Mouse (Mus musculus) right cerebral cortex, postnatal 10 days (tissue): ENCODE results near the gene Hormad2.

Experiments
- DNase-seq, 2 experiments: peaks; one replicate each; pipeline ENCODE4 v3.0.0; 2021; ENCODE audit warnings: low spot score in 2 of 2

Gene Hormad2

DNA sequence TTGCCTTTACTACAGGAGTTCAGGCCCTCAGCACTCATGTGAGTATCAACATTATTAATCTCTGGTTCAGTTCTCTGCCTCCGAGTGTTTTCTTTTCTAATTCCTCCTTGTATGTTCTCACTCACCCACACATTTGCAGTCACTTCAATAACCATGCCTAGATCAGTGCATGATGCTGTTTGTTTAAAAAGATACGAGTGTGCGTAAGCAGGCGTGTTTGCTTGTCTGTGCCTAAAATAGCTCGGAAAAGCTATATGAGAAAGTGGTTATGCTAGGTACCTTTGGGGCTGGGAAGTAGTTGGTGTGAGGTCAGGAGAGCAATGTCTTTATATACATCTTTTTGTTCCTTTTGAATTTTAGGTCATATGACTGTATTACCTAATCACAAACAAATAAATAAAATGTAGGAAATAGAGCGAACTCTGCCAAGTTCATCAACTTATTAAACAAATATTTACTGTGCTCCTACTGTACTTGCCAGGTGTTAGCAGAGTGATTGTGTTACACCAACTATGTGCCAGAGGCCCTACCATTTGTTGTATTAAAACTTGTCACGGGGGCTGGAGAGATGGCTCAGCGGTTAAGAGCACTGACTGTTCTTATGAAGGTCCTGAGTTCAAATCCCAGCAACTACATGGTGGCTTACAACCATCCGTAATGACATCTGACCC, 100.7 kb downstream of the Hormad2 start:
- no peak for DNase-seq

DNA sequence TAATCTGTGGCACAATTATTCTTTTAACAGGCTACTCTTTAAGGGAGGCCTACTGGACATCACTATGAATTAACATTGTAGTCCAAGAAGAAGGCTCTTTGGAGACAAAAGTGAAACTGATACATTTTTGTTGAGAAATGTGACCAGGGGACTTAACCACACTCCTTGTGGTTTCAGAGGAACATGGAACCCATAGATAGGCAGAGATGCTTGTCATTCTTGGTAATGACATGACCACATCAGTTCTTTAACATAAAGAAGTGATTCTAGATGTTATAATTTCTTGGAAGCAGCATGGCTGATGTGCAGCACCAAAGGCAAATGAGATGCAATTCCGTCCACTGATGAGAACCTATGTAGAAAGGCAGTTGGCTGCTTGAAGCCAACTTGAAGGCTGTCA, 101.6 kb downstream of the Hormad2 start:
- DNase-seq, result no peak

DNA sequence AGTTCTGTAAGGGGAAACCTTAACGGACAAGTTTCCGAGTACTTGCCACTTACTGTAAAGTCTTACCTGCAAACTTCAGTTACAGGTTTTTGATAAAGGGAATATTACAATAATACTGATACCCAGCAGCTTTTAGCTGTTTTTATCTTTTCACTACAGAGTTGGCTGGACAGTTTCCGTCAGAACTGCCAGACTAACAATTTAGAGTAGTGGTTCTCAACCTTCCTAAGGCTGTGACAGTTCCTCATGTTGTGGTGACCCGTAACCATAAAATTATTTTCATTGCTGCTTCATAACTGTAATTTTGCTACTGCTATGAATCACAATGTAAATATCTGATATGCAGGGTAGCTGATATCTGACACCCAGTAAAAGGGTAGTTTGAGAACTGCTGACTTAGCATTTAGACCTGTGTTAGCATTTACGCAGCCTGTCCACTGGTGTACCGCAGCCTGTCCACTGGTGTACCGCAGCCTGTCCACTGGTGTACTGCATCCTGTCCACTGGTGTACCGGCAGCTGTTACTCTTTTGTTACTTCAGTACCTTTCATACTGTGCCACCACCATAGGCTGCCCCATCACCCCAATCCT, 104.1 kb downstream of the Hormad2 start:
- DNase-seq, result no peak

DNA sequence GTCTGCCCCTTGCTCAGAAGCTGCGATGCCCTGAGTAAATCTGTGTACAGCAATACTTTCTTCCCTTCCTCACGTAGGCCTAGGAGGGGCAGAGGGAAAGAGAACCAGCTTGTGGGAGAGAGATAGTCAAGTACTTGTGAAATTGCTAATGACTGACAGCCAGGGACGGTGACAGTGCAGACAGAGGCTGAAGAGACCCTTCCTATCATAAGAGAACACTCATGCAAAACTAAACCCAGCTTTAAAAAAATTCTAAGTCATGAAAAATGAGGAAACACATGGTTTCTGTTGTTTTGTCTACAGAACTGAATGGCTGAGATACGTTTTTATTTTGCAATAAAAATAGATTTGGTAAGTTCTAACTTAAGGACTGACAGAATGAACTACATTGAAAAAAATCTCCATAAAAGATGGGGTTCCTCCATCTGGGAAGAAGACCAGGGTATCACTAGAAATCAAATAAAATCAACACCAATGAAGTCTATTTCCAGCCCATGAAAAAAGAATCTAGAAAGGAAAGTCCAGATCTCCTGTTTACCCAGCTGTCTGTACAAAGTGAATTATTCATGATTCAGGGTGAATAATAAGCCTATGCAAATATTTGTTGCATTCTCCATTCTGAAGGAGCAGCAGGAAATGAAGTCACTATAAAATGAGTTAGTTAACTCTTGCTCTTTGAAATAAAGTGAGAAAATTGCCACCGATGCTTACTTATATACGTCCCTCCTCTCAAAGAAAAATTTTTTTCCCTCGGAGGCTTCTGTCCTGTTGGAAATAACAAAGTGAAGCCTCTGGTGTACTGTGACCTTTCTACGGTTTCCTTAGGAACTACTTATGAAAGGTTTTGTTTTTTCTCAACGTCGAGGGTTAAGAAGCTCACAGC, 104.9 kb downstream of the Hormad2 start:
- no peak for DNase-seq

GRCm38 (mm10) chr11:4332961-4333360, 107.9 kb downstream of the Hormad2 start:
- no peak for DNase-seq

DNA sequence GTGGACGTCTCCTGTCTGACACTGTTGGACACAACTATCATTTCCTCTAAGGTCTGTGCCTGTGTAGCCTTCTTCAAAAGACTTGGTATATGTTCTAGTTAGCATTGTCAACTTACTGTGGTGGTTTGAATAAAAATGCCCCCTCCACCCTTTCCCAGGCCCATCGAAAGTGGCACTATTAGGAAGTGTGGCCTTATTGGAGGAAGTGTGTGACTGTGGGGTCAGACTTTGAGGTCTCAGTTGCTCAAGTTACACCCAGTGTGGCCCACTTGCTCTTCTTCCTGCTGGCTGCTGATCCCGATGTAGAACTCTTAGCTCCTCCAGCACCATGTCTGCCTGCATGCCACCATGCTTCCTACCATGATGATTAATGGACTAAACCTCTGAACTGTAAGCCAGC, 112.7 kb downstream of the Hormad2 start:
- no peak for DNase-seq

DNA sequence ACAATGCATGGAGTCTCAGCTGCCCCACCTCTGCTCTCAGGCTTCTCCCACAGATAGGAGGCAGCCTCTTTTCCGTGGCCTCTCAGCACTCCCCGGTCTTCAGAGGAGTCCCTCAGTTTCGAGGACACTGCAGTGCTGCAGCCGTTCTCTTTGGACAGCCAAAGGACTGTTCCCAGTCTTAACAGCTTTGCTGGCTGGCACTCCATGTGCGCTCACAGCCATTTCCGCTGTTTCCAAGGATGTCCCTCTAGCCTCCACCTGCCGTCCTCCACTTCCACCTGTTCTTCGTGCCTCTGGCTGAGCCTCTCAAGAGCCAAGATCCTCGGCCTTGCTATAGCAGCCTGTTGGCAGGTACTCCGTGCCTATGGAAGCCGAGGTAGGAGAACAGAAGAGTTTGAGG, 117.4 kb downstream of the Hormad2 start:
- DNase-seq, result no peak

DNA sequence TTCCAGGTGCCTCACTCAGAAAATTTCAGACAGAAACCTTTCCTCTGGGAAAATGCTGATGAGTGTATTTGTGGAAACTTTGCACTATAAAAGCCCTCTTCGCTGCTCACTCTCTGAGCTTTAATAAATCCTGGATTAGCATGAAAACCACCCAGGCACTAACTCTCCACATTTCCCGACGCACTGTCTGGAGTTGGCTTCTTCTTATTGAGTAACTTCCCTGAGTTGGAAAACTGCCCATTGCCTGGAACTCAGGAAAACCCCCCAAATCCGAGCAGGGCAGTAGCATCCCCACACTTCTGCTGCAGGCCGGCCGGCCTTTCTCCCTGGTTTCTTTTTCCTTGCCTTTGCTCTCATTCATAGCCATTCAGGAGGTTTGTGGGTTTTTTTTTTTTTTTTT, 118.0 kb downstream of the Hormad2 start:
- DNase-seq, result no peak

DNA sequence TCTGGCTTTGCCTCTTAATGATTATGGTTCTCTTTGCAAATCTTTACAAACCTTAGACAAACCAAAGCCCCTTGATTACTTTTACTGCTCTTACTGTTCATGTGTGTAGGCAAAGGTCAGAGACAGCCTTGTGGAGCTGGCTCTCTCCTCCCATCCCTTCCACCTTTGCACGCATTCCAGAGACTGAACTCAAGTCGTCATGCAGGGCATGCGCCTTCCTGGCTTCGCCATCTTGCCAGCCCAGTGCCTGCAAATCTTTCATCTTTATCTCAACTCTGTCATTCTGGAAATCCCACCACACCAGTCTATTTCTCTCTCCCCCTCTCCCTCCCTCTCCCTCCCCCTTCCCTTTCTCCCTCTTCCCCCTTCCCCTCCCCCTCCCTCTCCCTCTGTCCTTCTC, 120.0 kb downstream of the Hormad2 start:
- no peak for DNase-seq

- no peak for DNase-seq
Observed at GRCm38 (mm10) chr11:4319212-4319955, 121.5 kb downstream of the Hormad2 start.

DNA sequence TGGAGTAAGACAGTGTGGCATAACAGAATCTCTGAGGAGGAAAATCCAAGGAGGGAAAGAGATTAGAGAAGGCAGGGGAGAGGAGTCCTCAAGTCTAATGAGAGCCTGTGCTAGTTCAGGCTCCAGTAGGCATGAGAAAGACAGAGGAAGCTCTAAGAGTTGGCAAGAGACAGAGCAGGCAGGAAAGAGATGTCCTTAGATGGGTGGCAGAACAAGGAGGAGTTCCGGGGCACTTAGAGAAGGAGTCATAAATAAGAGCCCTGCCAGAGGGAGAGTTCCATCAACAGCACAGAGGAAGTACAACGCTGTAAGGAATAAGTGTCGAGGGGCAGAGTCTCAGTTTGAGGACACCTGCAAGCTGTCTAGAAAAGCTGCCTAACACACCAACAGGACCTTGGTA, 122.9 kb downstream of the Hormad2 start:
- no peak for DNase-seq

DNA sequence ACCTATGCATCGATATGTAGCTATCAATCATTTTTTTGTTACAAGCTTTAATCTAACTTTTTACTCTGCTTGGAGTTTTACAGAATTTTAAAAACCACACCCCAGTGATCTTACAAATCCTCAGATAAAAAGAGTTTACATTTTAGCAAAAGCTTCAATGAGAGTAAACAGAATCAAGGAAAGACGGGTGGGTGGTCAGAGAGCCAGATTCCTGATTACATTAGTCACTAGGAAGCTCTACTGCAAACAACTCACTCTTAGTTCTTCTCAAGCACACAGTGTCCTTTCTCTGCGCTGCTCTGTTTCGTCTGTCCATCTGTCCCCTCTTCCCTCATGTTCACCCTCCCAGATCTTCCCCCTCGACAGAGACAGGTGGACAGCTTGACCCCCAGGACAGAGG, 123.6 kb downstream of the Hormad2 start:
- no peak for DNase-seq

DNA sequence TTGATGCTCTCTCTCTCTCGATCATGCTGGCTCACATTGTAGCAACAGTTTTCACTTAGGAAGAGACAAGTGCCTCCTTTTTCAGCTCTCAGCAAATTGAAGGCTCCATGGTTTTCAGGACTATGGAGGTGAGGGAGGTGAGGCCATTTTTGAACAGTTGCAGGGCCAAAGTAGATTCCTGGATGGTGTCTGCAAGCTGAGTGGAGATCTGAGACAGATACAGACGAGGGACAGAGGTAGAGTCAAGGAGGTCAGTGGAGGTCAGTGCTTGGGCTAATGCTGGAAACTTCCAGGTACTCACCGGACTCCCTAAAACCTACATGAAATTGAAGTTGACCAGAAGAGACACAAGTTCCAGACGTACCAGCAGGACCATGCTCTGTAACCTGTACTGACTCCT, 128.7 kb downstream of the Hormad2 start:
- DNase-seq, result no peak

- no peak for DNase-seq
Observed at GRCm38 (mm10) chr11:4310324-4310723, 130.6 kb downstream of the Hormad2 start.

GRCm38 (mm10) chr11:4309613-4310012, 131.3 kb downstream of the Hormad2 start:
- no peak for DNase-seq

DNA sequence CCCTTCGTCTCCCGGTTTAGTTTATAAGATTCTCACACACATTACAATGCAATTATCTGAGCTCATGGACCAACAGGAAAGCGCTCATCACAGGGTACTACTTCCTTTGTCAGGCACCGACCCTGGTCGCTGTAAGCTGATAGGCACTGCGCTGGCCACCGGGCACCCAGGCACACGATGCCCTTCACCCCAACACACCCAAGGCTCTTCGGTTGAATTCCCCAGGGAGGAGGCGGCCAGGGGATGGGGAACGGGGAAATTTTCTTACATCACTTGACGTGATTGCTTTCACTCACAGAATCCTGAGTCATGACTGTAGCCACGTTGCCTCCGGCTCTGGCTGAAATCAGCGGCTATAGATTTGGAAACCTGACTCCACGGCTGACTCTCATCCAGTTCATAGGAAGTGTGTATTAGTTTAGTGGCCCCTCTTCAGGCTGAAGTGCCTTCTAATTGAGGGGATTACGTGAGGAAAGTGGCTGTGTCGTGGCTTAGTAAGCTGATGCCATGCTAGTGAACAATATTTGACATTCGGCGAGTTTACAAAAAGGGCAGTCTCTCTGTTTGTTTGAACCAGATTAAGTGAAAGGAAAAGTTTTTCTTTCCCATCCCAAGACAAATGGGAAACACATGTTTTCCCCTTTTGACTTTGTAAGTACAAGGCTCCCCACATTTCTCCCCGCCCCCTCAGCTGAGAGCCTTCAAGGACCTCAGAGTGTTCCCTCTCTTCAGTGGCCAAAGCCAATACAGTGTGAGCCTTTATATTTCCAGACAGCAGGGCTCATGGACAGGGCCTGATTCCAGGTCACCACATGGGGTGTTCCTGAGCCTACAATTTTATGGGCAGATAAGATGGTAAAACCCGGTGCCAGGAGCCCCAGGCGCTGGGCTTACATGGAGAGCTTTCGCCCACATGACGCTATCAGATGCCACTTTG, 132.1 kb downstream of the Hormad2 start:
- DNase-seq, result peak; percentile 43 to 55

- no peak for DNase-seq
Observed at GRCm38 (mm10) chr11:4308060-4308513, 132.8 kb downstream of the Hormad2 start.

- DNase-seq, result no peak
Observed at GRCm38 (mm10) chr11:4306086-4306485, 134.8 kb downstream of the Hormad2 start.

DNA sequence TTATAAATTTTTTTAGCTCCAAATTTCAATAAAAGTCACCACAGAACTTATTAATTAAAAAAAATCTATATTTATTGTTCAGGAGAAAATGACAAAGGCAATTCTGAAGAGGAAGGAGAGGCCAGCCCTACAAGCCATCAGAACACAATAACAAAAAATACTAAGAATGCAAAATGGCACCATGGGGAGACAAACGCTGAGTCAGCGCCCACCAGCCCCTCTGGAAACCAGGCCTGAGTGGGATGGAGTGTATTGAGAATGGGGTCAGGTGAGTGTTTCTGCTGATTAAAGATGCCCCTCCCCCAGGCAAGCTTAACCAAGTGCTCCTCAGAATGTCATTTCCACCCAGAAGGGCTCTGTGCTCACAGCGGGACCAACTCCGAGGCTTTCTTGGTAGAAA, 135.8 kb downstream of the Hormad2 start:
- DNase-seq, result no peak

GRCm38 (mm10) chr11:4304203-4304602, 136.7 kb downstream of the Hormad2 start:
- no peak for DNase-seq

GRCm38 (mm10) chr11:4303033-4303432, 137.9 kb downstream of the Hormad2 start:
- DNase-seq, result no peak
